Mouse (Mus musculus) liver, adult (tissue): ENCODE measurements around the gene Terb1.
A peak's percentile ranks its signal among the peaks of the same experiment; 100 is the strongest.

Experiments used
- GATA4 ChIP-seq: IDR thresholded peaks from 2 replicates; pipeline ENCODE4 v1.6.1; 2014; ENCODE audit warnings: mild to moderate bottlenecking, low read length; ENCODE audit not compliant: insufficient replicate concordance

Terb1 gene

DNA sequence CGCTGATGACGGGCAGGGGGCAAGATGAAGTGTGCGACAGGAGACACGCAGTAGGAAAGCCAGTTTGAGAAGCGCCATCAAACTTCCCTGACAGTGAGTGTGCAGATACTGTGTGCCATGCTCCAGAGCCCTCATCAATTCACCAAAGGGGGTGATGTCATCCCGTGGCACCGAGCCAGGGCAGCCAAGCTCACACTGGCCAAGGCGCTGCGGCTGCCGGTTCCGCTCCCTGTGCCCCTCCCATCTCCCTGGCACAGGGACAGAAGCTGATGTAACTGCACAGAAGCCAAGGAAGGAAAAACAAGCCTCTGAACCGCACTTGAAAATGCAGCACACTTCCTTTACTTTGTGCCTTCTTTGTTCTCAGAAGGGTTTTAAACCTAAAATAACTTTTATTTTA lies 73.7 kb downstream of the Terb1 start:
- peak; percentile 28; the same call in 1 of the 2 replicates for TF ChIP-seq GATA4

DNA sequence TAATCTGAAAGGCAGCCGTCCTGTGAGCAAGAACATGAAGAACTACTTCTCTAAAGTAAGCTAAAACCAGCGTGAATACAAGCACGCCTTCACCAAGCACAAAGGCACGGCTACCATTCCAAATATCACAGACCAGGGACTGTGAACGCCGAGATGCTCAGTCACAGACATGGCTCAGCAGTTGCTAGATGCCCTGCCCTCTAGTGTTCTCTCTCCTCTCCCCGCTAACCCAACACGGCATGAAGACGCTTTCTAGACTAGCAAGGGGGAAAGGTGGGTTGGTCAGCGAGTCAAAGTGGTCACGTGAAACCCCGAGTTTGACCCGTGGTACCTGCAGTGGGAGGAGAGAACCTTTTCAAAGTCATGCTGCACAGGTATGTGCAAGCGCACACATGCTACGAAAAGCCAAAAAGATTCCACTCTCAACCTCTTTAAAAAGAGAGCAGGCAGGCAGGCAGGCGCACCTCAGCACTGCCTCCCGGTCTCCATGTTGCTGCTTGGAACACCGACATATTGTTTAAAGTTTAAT lies 74.8 kb downstream of the Terb1 start:
- no peak for TF ChIP-seq GATA4

DNA sequence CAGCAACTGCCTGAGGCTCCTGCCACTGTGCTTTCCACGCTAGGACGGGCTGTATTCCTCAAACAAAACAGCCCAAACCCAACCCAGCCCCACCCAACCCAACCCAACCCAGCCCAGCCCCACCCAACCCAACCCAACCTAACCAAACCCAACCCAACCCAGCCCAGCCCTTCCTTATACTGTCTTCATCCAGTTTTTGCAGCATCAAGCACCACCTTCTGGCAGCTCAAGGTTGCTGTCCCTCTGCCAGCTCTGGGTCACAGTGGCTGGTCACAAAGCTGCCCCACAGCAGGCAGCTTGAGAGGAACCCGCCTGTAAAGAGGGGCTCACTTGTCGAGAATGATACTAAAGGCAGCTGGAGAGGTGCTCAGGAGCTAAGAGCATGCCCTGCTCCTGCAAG lies 75.4 kb downstream of the Terb1 start:
- no peak for TF ChIP-seq GATA4

DNA sequence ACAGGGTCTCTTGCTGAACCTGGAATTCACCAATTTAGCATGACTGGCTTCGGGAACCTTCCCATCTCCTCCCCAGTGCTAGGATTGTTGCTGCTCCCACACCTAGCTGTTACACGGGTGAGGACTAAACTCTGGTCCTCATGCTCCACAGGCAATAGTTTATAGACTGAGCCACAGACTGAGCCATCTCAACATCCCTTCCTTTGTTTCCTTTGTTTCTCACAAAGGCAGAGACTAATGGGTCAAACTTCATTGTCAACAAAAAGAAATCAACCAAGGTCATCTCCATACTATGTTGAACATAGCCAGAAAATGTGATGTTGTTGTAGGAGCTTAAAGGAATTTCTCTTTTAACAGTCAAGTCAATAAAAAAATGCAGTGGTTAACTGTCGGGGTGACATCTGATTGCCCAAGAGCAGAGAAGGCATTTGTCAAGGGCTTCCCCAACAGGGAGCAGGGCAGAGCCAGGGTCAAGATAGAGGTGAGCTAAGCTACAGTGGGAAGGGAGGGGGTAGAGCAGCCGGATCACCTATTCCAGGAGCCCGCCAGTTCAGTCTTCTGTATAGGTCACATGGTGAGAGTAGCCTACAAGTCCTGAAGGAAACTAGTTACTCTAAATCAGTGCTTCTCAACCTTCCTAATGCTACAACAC lies 76.4 kb downstream of the Terb1 start:
- TF ChIP-seq GATA4, result no peak

DNA sequence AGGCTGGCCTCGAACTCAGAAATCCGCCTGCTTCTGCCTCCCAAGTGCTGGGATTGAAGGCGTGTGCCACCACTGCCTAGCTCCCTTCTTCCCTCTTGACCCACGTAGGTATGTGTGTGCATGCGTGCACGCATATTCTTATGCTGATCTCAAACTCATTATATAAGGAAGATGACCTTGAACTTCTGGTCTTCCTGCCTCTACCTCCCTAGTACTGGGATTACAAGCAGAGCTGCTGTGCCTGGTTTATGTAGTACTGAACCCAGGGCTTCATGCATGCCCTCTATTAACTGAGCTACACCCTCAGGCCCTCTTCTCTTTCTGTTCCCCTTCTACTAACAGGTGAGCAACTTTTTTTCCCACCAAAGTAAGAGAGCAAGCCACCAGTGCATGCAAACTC lies 77.1 kb downstream of the Terb1 start:
- no peak for TF ChIP-seq GATA4

DNA sequence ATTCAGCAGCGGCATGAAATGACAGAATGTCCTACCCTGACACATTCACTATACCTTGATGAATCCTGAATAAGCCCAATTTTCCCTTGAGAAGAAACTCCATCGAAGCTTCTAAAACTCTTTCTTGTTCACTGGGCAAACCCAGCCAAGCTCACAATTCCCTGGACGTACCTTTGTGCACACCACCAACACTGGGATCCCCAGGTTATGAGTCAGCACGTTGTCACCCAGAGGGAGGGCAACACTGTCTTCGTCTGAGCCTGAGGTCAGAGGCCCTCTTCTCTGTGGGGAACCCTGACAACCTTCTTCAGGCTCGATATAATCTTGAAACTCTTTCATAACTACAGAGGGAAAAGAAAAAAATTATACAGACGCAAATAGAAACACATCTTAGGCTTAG lies 79.5 kb downstream of the Terb1 start:
- TF ChIP-seq GATA4, result no peak

DNA sequence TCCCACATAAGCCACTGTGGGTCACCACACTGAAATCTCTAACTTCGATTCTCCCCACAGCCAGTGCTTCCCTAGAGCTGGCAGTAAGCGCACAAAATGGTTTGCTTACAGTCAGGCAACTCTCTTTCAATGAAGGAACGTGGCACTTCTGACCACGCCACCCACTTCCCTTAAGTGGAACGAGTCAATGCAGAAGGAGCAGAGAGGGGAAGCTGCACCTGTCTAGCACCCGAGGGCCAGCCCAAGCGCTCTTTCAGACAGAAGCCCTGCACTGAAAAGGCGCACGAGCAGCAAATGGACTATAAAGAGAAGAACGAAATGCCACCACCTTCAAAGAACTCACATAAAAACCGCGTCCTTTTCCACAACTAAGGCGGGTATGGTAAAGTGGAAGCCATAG lies 82.0 kb downstream of the Terb1 start:
- TF ChIP-seq GATA4, result no peak

DNA sequence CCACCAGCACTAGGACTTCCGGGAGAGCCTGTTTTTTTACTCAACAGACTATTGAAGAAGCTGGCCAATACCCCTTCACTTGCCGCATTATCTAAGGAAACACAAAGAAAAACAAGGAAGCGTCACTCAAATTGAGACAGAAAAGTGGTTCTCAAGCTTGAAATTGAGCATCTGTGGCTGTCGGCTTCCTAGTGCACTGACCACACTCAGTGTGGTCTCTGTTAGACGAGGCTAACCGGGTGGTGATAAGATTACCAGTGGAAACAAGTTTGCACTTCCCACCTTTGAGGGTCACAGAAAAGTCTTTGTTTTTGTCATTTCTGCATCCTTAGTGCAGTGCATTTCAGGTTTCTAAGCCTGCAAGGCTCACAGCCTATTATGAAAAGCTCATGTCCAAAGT lies 87.4 kb downstream of the Terb1 start:
- no peak for TF ChIP-seq GATA4

DNA sequence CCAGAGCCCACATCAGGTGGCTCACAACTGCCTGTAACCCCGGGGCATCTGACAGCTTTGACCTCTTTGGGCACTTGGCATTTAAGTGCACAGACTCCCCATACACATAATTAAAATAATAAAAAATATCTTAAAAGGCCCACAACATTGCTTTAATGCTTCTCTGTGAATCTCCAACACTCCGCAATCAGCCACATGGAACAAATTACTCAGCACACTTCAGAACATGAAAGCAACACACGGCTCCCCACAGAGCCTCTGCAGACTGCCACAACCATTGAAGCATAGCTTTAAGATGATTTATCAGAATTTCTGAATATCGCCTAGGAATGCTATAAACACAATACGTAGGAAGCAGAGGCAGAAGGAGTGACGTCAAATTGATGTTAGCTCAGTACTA lies 93.7 kb downstream of the Terb1 start:
- no peak for TF ChIP-seq GATA4

DNA sequence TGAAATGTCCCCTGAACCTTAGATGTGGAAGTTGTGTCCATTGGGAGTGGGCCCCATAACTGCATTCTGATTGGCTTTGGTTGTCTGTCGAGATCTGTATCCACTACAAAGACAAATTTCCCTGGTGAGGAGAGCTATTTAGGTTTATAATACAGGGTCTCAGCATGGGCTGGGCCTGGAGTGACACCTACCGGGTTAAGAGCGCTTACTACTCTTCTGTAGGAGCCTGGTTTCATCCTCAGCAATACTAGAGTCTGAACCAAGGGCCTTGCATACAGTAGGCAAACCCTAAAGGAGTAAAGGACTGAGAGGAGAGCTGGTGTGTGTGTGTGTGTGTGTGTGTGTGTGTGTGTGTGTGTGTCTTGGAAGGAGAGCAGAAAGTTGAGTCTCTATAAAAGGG lies 95.5 kb downstream of the Terb1 start:
- no peak for TF ChIP-seq GATA4

DNA sequence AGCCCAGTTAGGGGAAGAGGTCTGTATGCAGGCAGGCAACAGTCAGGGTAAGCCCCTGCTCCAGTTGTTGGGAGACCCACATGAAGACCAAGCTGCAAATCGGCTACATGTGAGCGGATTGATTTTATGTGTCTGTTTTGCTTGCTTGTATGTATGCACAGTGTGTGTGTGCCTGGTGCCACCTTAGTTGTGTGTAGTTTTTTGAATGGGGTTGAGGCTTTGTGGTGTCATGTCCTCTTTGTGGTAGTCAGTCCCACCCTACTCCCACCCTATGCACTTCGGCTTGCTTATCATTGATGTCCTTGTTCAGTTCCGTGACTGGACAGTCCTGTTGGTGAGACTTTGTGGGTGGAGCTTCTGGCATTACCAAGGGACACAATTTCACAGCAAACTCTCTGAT lies 95.9 kb downstream of the Terb1 start:
- no peak for TF ChIP-seq GATA4

DNA sequence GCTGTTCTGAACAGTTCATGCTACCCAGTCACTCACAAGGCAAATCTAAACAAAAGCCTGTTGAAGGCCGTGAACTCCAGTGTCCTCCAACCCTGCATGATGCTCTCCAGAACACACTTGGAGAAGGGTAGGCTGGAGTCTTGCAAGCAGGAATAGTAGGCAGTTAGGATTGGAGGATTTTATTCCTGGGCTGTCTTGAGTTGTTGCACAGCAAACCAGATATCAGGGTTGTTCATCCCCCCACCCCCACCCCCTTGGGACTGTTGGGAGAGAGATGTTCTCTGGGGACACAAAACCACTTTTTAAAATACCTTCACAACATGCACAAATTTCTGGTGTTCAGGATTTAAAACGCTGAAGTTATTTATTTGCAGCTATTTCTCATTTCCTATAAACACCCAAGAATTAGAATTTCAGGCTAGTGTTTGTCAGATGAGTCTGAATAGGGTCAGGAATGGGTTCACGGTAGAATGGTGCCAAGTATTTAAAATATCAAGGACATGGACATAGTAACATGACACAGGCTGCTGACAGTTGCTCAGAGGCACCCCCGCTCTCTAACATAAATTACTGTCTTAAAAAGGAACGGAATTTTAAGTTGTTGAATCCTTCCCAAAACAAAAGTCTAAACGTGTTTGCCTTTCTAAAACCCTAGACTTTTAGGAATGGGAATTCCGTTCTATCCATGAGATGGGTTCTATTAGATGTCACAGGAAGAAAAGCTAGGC lies 96.7 kb downstream of the Terb1 start:
- no peak for TF ChIP-seq GATA4

DNA sequence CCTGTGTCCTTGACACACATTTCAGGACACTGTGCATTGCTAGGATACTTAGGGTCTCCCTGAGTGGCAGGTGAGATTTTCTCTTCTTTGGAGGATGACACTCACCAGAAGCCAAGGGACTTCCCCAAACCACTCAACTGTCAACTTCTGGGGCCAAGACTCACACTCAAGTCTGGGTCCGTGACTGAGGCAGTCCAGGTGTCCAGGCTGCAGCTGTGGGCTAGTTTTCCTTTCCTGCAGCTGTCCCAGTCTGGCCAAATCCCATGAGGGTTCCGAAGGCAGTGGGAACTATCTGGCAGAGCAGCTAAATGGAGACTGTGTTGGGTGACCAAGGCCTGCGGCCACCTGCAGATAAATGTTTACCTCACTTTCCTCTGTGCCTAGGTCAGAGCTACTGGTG lies 97.7 kb downstream of the Terb1 start:
- no peak for TF ChIP-seq GATA4

DNA sequence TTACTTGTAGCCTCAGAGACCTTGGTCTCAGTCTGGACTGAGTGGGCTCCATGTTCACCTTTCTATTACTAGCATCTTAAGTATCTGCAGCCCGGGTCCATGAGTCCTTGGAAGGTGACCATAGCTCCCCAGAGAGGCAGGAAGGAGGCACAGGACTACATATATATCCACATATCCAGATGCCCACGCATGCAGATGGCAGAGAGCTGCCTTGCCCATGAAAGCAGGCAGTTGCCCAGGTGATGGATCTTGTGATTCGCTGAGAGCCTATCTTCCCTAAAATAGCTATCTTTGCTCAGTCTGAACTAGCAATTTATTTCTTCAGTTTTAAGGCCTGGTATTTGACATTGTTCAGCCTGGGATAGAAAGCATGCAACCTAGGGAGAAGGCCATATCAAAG lies 98.2 kb downstream of the Terb1 start:
- TF ChIP-seq GATA4, result no peak

DNA sequence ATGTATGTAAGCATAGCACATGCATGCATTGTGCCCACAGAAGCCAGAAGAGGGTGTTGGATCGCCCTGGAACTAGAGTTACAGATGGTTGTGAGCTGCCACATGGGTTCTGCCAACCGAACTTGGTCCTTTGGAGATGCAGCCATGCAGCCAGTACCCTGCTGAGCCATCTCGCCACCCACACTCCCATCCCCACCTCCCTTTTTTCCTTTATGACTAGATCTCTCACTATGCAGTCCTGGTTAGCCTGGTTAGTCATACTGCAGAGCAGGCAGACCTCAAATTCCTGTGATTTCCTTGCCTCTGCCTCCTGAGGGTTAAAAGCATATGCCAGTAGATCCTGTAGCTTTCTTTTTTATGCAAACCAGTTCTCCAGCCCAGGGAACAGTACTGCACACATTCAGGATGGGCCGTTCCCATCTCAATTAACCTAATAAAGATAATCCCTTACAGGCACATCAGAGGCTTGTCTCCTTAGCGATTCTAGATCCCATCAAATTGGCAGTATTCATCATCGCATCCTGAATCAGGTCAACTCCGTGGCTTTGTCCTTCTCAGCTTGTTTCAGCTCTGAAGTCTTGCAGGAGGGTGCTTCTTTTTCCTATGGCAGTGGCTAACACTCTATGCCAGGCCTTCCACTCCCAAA lies 99.0 kb downstream of the Terb1 start:
- TF ChIP-seq GATA4, result no peak
